Mouse (Mus musculus) liver, adult (tissue): Measurements from ENCODE around the gene Olfr1312.

Experiments used
- GATA4 ChIP-seq: IDR thresholded peaks from 2 replicates; pipeline ENCODE4 v1.6.1; 2014; ENCODE audit warnings: mild to moderate bottlenecking, low read length; ENCODE audit not compliant: insufficient replicate concordance

The Olfr1312 gene

DNA sequence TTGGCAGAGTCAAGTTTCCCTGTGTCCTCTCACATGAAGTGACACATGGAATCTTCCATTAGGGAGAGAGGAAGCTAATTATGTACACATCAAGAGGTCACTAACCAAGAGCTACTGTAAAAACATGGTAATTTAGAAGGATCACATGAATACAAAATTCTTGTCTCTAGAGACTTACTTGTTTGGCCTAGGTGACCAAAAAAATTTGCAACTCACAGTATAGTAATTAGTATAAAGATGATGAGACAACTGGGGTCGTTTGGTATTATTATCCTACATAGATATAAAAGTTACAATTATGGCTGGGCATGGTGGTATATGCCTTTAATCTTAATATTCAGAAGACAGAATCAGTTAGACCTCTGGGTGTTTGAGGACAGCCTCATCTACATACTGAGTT is at the start of gene Olfr1312:
TSS of gene Olfr1312 (minus strand) at position 101 of the 400 bp plus-strand sequence.
- no peak for TF ChIP-seq GATA4

DNA sequence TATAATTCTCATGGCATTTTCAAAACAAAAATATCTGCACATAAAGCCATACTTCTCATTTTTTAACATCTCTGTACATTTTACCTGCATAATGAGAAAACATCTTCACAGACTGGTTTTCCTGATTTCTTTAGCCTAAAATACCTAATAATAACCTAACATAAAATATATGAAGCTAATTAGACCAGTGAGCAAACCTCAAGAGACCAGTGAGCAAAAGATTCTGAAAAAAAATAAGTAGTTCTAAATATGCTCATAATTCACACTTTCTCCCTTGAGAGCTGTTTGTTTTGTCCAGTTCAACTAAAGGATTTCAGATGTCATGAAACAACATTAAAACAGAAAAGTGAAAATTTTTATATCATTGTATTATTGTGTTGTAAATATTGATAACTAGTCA is 46.6 kb upstream of the Olfr1312 start, which contains the start of gene Olfr1314:
TSS of gene Olfr1314 (minus strand) at position 101 of the 400 bp plus-strand sequence.
- no peak for TF ChIP-seq GATA4

DNA sequence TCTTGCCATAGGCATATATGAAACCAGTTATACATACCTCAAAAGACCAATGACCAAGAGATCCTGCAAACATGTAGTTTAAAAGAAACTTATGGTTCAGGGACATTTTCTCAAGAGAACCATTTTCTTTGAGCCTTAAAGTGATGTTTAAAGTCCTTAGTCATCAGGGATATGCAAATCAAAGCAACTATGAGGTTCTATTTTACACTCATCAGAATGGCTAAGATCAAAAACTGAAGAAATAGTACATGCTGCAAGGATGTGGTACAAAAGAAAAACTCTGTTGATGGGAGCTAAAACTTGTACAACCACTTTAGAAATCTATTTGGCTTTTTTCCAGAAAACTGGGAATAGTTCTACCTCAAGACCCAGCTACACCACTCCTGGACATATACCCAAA is 27.7 kb upstream of the Olfr1312 start, which contains the start of gene Olfr1313:
TSS of gene Olfr1313 (minus strand) at position 101 of the 400 bp plus-strand sequence.
- no peak for TF ChIP-seq GATA4

DNA sequence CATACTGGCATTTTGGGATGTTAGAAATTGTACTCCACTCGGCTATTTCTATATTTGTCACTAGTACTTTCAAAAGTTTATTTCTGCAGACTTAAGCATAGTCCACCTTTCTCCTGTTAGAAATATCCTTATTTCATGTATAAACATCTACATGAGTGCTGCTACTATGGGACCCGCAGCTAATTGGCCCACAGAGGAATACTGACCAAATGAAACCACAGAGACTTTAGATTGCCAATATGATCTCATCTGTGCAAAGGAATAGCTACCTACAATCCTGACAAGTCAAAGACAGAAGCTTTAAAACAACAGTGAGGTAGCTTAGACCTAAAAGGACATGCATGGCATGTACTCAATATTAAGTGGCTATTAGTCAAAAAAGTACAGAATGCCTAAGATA is 25.7 kb downstream of the Olfr1312 start, which contains the start of gene Olfr1311:
TSS of gene Olfr1311 (minus strand) at position 101 of the 400 bp plus-strand sequence.
- no peak for TF ChIP-seq GATA4

DNA sequence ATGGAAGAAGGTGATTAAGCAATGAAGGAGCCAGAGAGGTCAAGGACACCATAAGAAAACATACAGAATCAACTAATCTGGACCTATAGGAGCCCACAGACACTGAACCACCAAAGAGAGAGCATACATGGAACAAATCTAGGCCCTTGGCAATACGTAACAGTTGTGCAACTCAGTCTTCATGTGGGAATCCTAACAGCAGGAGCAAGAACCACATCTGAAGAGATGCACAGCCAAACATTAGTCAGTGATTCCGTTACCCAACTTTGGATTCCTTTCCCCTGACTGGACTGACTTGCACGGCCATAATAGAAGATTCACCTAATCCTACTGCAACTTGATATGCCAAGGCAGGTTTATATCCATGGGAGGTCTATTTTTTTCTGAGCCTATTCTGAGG is 35.1 kb downstream of the Olfr1312 start:
- TF ChIP-seq GATA4 = no peak

DNA sequence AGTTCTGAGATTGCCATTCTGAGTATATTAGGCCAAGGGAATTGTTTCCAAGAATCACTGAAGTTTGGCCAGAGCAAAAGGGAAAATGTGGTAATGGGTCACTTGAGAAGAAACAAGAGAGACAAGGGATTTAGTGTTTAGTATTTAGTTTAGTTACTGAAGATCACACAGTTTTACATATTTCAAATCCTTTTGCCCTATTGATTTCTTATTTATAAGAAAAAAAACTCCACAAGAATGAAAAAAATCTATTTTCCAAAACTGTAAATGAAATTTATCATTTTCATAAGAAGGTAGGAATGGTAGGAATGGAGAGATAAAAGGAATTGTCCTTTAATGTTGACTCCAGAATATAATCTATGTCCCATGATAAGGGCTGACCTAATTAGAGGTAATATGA is 37.4 kb downstream of the Olfr1312 start, which contains the start of gene Olfr1310:
TSS of gene Olfr1310 (minus strand) at position 101 of the 400 bp plus-strand sequence.
- TF ChIP-seq GATA4 = no peak

DNA sequence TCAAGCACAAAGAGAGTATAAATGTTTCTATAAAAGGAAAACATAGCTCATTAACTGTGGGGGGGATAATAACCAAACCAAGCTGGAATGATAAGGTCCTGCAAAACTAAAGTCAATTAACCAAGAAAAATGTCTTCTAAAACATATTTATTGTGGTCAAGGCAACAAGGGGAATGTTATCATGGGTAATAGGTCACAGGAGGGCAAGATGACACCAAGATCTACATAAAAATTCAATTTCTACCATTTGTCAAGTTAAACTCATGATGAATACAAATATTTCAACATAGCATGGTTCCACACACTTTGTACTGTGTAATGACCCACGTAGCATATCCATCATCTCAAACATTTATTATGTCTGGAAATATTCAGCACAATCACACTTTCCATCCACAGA is 59.9 kb downstream of the Olfr1312 start, which contains the start of gene Olfr1309:
TSS of gene Olfr1309 (minus strand) at position 101 of the 400 bp plus-strand sequence.
- no peak for TF ChIP-seq GATA4
